Mouse (Mus musculus) megakaryocyte-erythroid progenitor cell, adult 5-6 weeks (primary cell): ENCODE measurements at regions not wholly inside any gene's neighbourhood (a gene's known extent, or its start where the extent isn't known, plus 50 kb on each side); places are given as distances from the start of the nearest gene placed in this dataset.

ENCODE experiments used
- ATAC-seq: replicated peaks from 2 replicates; pipeline ENCODE4 v1.8.0; 2016; ENCODE audit warnings: mild to moderate bottlenecking, inconsistent platforms; ENCODE audit not compliant: severe bottlenecking, poor library complexity, low FRiP score, low TSS enrichment

DNA sequence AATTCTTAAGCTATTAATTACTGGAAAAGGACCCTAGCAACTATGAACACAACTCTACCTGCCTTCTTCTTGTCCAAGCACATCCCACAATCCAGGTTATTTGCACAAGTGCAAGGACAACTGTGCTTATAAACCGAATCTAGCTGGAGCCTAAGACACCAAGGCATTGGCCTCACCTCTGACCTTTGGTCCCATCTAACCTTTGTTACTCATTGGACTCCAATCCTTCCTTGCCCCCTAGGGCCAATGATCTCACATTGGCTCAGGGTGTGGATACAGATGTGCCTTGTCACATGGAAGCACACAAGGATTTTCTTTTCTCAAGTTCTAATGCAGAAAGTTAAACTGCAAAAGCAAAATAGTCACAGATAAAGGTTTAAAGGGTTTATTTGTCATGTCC lies 444.6 kb upstream of the Ubash3b start:
- no peak for ATAC-seq

DNA sequence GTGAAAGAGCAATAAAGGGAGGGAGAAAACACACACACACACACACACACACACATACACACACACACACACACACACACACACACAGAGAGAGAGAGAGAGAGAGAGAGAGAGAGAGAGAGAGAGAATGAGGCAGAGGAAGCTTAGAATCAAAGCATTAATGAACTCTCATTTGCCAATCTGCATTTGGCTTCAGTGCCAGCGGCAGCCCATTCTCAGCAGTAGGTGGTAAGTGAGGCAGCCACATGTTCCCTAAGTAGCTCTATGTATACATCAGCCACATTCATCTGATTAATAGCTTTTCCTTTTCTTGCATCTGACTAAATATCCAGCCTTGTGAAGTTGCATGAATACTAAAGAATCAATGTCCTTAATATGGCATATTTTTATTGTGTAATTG lies 443.4 kb upstream of the Ubash3b start:
- no peak for ATAC-seq

DNA sequence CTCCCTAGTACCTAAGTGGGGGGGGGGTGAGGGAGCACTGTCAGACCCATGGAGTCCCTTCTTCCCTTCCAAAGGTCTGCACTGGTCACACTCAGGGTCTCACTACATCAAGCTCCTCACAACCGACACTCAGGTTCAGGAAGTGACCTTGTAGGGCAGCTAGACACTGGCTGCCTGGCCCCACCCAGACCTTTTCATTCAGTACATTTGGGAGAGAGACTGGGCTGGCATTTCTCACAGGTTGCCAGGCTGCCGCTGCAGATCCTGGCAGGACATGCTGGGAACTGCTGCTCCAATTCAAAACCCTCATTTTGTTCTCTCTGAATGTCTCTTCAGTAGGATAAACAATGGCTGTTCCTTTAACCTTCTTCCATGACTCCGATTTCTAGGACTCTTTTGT lies 439.3 kb upstream of the Ubash3b start:
- ATAC-seq = no peak

DNA sequence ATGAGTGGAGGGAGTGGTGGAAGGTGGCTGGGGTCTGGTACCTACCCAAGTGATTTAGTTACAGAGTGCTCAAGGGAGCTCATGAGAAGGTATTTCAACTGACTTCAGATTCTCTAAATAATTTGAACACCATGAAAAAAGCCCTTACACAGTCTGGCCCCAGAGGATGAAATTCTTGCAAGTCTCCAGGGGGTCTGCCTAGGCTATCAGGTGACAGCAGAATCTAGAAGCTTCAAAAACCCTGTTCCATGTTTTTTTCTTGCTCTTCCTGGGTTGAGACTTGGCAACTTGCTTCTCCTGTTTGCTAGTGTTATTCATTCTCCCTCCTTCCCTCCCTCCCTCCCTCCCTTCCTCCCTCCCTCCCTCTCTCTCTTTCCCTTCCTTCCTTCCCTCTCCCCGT lies 438.4 kb upstream of the Ubash3b start:
- no peak for ATAC-seq

DNA sequence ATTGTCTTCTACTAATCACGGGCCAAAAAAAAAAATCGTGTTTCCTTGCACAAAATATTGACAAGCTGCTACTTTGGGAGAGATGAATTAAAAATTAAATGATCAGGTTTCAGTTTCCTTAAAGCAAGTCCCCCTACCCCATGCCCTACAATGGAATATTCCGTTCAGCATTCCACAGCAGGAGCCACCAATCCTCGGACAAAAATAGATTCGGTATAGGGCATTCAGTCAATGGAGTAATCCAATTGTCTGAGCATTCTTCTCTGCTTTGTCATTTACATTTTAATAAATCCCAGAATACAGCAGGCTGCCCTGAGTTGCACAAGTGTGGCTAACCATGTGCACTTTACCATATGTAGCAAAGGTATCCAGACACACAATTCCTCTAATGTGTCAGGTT lies 434.3 kb upstream of the Ubash3b start:
- ATAC-seq = no peak

DNA sequence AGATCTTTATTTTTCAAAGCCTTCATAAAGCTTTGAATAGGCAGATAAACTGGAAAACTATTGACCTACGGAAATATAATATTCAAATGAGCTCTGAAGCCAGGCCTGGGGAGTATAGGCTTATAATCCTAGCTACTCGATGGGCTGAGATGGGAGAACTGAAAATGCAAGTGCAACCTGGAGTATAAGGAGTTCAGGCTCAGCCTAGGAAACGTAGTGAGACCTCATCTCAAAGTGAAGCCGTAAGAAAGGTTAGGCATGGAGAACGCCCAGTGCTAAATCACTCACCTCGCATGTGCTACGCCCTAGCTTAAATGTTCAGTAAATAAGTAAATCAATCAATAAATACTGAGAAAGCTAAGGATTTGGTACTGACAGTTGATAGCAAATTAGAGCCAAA lies 432.5 kb upstream of the Ubash3b start:
- ATAC-seq = no peak

DNA sequence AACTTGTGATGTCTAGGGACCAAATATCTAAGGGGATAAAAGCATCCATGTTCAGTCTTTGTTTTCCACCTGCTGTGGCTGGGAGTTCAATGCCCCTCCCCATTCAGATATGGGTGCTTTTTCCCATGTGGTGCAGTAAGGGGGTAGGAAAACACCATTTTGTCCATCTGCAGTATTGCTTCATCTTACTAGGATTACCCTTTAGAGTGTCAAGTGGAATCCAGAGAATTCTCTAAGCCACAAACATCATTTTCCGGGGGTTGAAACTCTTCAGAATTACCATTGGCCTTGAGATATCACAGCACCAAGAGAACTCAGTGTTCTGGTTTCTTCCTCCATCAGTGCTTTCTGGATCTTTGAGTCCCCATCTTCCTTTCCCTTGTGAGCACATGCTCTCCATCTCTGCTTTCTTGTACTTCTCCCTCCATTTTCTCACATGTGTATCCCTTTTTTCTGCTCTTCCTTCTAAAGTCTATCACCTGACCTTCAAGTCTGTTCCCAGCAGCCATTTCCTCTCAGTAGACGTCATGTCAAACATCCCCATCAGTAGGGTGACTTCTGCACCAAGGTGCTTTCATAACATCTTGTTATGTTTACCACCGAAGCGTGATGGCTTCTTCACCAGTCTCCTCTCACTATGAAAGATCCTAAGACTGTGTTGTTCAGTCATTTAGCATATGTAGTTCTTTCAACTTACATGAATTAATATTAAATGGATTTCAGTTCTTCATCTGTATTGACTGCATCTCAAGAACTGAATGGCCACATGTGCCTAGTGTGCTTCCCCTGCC lies 431.6 kb upstream of the Ubash3b start:
- no peak for ATAC-seq

DNA sequence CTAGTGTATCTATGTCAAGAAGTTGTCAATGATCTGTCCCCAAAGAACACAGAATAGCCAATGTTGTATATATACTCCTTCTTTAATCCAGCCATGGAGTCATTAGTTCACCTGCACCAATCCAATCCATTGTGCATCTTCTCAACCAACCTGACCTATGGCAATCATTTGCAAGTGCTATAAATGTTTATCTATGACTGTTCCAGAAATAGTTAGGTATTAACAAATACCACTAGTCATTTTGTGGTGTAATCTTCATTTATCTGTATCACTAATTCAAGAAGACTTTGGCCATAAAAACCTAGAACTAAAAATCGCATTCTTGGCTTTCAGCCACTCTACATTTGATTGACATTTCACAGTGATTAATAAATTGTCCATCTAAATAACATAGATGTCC lies 430.6 kb upstream of the Ubash3b start:
- ATAC-seq = no peak

DNA sequence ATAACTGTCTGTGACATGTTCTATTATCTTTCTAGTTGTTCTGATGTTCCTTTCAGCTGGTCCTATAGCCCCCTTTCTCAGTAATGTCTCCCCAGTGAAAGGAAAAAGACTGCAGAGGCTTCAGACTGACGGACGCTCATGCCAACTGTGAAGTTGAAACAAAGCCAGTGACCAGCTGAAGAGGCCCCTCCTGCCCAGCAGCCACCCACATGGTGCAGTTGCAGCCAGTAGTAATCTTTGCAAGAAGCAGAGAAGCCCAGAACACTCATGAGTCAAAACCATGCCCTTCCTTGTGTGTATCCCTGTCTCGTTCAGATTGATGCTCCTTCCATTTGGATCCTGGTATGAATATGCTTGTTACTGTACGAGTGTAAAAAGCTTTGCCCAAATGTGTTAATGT lies 428.7 kb upstream of the Ubash3b start:
- no peak for ATAC-seq

DNA sequence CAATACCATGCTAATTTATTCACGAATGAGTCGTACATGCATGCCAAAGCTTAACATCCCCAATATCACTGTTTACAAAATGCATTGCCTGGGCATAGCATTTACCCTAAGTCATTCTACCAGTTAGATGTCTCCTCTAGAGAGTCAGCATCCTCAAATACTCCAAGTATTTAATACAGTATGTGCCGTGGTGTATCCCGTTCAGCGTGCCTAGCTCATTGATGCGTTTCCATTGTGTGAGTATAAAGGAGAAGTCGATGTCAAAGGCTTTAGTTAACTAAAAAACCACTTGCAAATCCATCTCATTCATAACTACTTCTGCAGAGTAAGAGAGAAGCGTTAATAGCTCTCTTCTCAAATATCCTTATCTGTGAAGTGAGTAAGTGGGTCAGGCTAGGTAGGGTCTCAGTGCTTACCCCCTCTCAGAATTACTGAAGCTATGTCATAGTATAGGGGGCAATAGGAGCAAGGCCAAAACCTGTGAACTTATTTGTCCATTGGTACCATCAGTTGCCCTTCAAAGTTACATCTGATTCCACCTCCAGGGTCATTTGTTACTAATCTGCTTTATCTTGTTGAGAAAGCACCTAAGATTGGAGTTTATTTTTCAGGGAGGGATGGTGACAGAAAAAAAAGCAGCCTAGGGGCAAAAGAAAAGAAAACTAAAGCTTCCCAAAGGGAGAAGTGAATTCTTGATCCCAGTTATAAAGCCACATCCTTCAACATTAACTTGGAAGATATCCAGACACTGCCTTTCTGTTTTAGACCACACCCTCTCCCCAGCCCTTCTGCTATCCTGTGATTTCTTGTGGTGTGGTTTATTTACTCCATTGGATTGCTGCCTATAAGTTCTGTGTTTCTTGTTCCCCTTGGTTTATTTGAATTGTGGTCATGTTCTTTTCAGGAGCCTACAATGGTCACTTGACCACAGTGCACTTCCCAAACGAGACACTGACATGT lies 427.2 kb upstream of the Ubash3b start:
- ATAC-seq = no peak

DNA sequence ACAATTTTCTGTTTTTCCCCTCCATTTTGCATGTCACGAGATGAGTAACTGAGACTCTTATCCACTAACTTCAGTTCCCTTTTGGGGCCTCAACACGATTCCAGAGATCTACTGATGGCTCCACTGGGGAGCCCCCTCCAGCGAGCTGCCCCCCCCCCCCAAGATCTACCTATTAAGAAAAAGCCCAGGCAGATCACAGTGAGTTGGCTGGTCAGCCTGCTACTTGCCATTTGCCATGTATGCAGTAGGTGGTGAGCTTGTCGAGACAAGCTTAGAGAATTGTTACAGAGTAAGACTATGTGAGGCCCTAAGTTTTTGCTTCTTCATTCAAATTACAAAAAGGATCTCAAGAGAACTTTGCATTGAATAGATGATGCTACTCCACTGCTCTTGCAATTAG lies 426.3 kb upstream of the Ubash3b start:
- no peak for ATAC-seq

DNA sequence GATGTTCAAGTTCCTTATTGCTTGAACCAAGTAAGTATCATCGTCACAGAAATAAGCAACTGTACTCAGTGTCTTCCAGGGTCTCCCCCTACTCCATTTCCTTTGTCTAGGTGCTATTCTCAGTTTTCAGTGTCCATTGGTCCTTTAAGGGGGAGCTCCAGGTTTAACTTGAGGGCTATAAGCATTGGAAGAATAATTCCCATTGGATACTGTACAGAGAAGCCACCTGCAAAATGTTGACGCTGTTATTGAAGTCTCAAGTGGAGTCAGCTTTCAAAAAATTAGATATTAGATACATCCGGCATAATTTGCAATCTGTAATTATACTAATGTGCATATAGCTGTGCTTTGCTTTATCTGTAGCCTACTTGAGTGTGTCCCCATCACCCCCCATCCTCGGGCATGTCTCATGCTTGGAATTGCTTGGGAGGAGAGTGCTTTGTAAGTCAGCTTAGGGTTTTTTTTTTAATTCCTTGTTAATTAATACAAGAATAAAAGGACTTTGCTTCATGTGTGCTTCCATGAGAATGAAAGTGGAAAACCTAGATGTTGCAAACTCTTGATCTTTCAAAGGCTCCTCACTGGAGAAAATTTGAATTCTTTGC lies 425.6 kb upstream of the Ubash3b start:
- no peak for ATAC-seq

DNA sequence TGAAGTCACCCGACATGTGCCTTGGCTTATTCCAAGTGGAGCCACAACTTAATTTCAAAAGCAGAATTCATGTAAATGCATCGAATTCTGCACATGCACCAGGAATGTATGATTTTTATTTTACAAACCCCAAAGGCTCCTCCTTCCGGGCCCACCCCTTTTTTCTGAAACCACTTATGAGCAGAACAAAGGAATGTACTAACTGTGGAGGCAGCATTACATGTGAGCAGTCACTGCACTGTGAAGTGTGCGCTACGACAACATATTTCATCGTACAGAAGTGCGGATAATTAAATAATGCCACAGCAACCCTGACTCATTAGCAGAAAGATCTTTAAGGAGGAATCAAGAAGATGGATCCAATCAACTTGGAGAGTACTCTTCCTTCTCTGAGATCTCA lies 424.8 kb upstream of the Ubash3b start:
- no peak for ATAC-seq

DNA sequence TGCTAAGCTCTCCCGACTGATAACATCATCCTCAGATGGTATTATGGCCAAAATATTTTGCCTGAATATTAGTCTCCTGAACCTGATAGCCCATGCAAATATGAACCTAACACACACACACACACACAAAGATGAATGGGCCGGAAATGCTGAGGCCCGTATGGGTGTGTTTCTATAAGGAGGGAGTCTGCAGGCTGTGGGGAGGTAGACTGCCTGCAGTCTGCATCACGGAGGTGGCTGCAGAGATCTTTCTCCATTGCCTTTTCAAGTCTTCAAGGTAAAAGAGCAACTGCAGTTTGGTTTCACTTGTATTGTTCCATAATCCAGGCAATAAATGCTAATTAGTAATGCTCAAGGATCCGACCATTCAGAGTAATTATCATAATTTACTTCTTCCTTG lies 424.3 kb upstream of the Ubash3b start:
- ATAC-seq = no peak

DNA sequence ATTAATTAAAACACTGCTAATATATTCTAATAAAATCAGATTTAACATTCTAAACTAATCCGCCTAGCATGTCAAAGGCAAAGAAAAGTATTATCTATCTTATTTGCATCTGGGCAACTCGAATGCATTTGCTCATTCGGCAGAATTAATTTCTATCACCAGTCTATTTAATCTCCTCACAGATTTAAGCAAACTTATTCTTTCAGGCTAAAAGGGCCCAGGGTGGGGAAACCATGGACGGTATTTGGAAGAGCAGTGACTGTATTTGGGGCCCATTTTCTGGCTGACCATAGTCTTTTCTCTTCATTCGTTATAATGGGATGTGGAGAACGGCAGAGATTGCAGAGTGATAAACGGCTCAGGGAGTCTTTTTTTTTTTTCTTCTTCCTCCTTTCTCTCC lies 423.5 kb upstream of the Ubash3b start:
- ATAC-seq = no peak

DNA sequence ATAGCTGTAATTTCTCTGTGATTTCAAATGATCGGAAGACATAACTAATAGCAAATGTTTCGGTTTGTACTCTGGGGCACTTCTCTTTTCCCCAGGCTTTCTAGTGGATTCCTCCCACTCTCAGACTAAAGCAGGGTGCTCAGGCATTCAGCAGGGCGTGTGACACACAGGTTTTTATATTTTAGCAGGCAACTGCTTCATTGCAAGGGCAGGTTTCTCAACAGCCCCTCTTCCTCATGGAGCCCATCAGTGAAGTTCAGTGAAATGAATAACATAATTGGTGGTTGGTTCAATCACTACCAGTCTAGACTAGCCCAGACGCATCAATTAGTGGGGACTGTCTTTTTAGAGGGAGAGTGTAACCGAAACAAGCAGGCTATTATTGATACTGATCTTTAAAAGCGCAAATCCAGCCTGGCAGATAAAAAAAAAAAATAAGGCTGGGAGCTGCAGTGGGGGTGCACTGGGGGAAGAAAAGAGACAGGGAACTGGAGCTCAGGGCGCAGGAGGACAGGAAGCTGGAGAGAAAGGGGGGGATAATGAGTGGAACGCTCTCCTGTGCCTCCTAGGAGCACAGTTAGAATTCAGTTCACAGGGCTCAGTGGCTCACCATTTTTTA lies 422.3 kb upstream of the Ubash3b start:
- no peak for ATAC-seq

DNA sequence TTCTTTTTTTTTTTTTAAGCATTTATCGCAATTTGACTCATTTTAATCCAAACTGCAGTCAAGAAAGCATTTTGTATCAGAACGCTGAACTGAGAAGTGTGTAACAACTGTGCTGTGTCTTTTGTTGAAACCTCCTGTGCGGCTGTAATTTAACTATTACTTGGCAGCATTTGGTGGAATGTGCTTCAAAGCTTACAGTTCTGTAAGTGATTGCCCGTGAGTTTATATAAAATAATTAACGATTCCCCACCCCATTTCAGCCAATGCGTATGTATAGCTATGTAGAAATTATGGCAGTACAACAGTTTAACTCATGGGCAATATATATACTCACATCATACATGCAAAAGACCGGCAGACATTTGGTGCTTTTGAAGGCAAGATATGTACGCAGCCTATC lies 421.8 kb upstream of the Ubash3b start:
- no peak for ATAC-seq

DNA sequence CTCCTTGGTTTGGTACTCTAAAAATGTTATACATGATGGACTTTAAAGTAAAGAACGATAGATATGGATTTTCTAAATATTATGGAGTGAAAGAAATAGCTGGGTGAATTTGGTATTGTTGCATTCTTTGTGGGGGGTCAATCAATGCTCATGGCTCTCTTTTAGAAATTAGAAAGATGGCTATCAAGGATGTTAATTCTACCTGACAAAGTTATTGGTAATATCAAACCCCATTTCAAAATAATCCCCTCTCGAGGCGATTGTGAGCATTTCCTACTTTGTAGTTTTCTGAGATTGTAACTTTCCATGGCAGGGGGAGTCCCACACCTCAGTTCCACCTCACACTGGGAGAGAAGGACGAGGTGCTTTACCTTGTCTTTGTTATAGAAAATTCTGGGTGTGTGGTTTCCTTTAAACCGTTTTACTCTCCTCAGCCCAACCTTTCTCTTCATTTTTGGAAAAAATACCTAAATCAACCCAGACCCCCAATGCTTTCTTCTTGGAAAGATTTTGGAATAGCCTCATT lies 421.3 kb upstream of the Ubash3b start:
- no peak for ATAC-seq

DNA sequence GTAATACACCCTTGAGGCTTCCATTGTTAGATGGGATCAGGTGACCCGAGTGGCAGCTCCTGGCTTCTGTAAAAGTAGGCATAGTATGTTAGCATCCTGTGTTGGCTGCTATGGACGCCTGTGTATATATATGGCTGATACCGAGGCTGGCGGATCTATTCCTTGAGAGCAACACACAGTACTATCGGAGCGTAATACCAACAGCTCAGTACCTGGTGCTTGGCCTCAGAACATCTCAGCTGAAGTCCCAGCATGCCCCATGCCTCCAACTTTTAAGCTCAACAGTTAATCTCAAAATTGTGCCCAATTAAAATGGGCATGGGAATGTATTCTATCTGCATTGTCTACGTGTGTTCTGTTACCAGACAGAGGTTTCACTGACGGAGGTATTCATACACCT lies 420.7 kb upstream of the Ubash3b start:
- ATAC-seq = no peak

DNA sequence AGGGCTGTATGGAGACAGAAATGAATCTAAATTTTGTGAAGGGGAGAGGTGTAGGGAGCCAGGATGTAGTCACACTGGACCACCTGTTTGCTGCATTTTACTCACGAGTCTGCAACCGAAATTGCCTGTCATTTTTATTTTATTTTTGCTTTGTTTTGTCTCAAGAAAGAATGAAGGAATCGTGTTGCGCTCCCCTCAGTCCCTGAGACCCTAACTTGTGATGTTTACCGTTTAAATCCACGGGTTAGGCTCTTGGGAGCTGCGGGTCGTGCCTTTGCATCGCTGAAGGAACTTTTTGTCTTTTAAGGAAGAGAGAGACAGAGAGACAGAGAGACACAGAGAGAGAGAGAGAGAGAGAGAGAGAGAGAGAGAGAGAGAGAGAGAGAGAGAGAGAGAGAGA lies 420.2 kb upstream of the Ubash3b start:
- ATAC-seq = no peak
